11 mouse cellular contexts compared by ENCODE assay signal in genomic region chr5:24733134-24733533, GRCm38 (mm10). TPM values are rescaled to one million over a fixed set of nuclear protein-coding genes. Genes with fewer than 3 reads are reported as not detected.
DNase-seq lines count a peak whose midpoint lies in the region; ATAC-seq and TF ChIP-seq lines count a peak whose summit lies in the region.
"Had no signal": no experiment of that assay in that cellular context is flagged by ENCODE, and none has a peak within 500 bp of the region (broad histone marks: within the 10 kb centered on the region; RNA-seq: fewer than 3 reads in every experiment).

No protein-coding gene starts in this region.

- H3K27me3 ChIP-seq in heart, embryonic 14.5 days (ENCODE audit: control insufficient read depth, insufficient read depth, low read length): peaks cover 13% of the 10 kb centered on the region
- H3K27me3 ChIP-seq in embryonic facial prominence, embryonic 12.5 days: no peaks in the 10 kb centered on the region
- H3K27me3 ChIP-seq in kidney, postnatal 0 days (ENCODE audit: insufficient read depth, low read length): no peaks in the 10 kb centered on the region
- H3K27me3 ChIP-seq in midbrain, embryonic 14.5 days (ENCODE audit: control insufficient read depth, insufficient read depth, low read length): peaks cover 33% of the 10 kb centered on the region
- H3K27me3 ChIP-seq: CH12.LX had no signal

- H3K27ac ChIP-seq in heart, embryonic 14.5 days (replicated peaks in 1 of 2; ENCODE audit: control insufficient read depth in 1 of 2, insufficient read depth in 1 of 2, low read depth in 2 of 2, low read length in 2 of 2): no peak overlapping the region
- H3K27ac ChIP-seq in embryonic facial prominence, embryonic 12.5 days: peak overlapping the region; percentile 92
- peak overlapping the region; percentile 79; the same call in 1 of the 2 replicates for H3K27ac ChIP-seq in kidney, postnatal 0 days
- no peak overlapping the region for H3K27ac ChIP-seq in midbrain, embryonic 14.5 days (replicated peaks; ENCODE audit: low read depth, low read length)
- H3K27ac ChIP-seq: macrophage had no signal

- peaks cover 8 to 26% of the 10 kb centered on the region in 2 experiments for H3K4me1 ChIP-seq in heart, embryonic 14.5 days (ENCODE audit: control insufficient read depth in 2 of 2, insufficient read depth in 2 of 2, low read length in 2 of 2)
- peaks cover 37% of the 10 kb centered on the region for H3K4me1 ChIP-seq in embryonic facial prominence, embryonic 12.5 days
- peaks cover 27% of the 10 kb centered on the region for H3K4me1 ChIP-seq in kidney, postnatal 0 days (replicated peaks; ENCODE audit: insufficient read depth, low read length)
- H3K4me1 ChIP-seq in midbrain, embryonic 14.5 days (ENCODE audit: control insufficient read depth, insufficient read depth, low read length): peaks cover 14% of the 10 kb centered on the region

- DNase-seq in heart, adult 8-10 months (ENCODE audit: low spot score): no peak
- peak; percentile 92 for DNase-seq in kidney, postnatal 0 days (ENCODE audit: low spot score)
- peak; percentile 50 for DNase-seq in midbrain, embryonic 14.5 days
- no peak for DNase-seq in gastrocnemius, postnatal 25 days
- no peak for DNase-seq in MN1 (ENCODE audit: low spot score)
- no peak for DNase-seq in urinary bladder, postnatal 36 days (ENCODE audit: low spot score in 2 of 2)

- H3K9ac ChIP-seq in heart, embryonic 14.5 days (ENCODE audit: low read length): no peak overlapping the region
- peak overlapping the region; percentile 25; the same call in 1 of the 2 replicates for H3K9ac ChIP-seq in embryonic facial prominence, embryonic 12.5 days
- no peak overlapping the region for H3K9ac ChIP-seq in kidney, postnatal 0 days (ENCODE audit: low read depth, low read length)
- no peak overlapping the region for H3K9ac ChIP-seq in midbrain, embryonic 14.5 days (replicated peaks; ENCODE audit: low read length)

- ATAC-seq in heart, embryonic 14.5 days (ENCODE audit: insufficient number of reproducible peaks, insufficient read depth, low FRiP score, low read depth): no peak
- 0 out of 2 replicates have a peak, but pooled peaks have one; percentile 48 for ATAC-seq in embryonic facial prominence, embryonic 12.5 days (ENCODE audit: insufficient number of reproducible peaks, insufficient read depth, low FRiP score, low TSS enrichment)
- ATAC-seq in kidney, postnatal 0 days (replicated peaks; ENCODE audit: low FRiP score, low read depth): peak; percentile 85
- no peak for ATAC-seq in midbrain, embryonic 14.5 days (ENCODE audit: low FRiP score, low TSS enrichment)

- no peaks in the 10 kb centered on the region for H3K36me3 ChIP-seq in heart, embryonic 14.5 days (ENCODE audit: control insufficient read depth, insufficient read depth, low read length)
- H3K36me3 ChIP-seq in embryonic facial prominence, embryonic 12.5 days: 0 out of 2 replicates have a peak, but pooled peaks cover 1% of the 10 kb centered on the region
- H3K36me3 ChIP-seq in kidney, postnatal 0 days (ENCODE audit: insufficient read depth, low read length): no peaks in the 10 kb centered on the region
- no peaks in the 10 kb centered on the region for H3K36me3 ChIP-seq in midbrain, embryonic 14.5 days (ENCODE audit: control insufficient read depth, insufficient read depth, low read length)

- 0 out of 2 replicates have a peak overlapping the region, but pooled peaks have one; percentile 1 for H3K4me2 ChIP-seq in heart, embryonic 14.5 days (ENCODE audit: low read length)
- peak overlapping the region; percentile 19 for H3K4me2 ChIP-seq in embryonic facial prominence, embryonic 12.5 days (replicated peaks)
- peak overlapping the region; percentile 5; the same call in 1 of the 2 replicates for H3K4me2 ChIP-seq in kidney, postnatal 0 days (ENCODE audit: low read length)
- H3K4me2 ChIP-seq in midbrain, embryonic 14.5 days (ENCODE audit: low read length): no peak overlapping the region

- no peaks in the 10 kb centered on the region for H3K9me3 ChIP-seq in heart, embryonic 14.5 days (ENCODE audit: control insufficient read depth, low read length)
- no peaks in the 10 kb centered on the region for H3K9me3 ChIP-seq in embryonic facial prominence, embryonic 12.5 days
- H3K9me3 ChIP-seq in kidney, postnatal 0 days (replicated peaks; ENCODE audit: low read length): no peaks in the 10 kb centered on the region
- H3K9me3 ChIP-seq in midbrain, embryonic 14.5 days (ENCODE audit: control insufficient read depth, low read length): no peaks in the 10 kb centered on the region

- TF ChIP-seq CTCF in kidney, postnatal 0 days (IDR thresholded peaks at IDR 0.05; ENCODE audit: low read depth): no peak

- 5% methylated on average over 8 of the region's 8 CpGs for WGBS in heart, embryonic 14.5 days
- under 1% methylated on average over 8 of the region's 8 CpGs for WGBS in embryonic facial prominence, embryonic 12.5 days
- 19% methylated on average over 8 of the region's 8 CpGs for WGBS in kidney, postnatal 0 days
- 4% methylated on average over 8 of the region's 8 CpGs for WGBS in midbrain, embryonic 14.5 days

- no peak overlapping the region for H3K4me3 ChIP-seq in heart, embryonic 14.5 days (ENCODE audit: control insufficient read depth in 1 of 2, insufficient read depth in 1 of 2, low read depth in 1 of 2, low read length in 2 of 2)
- no peak overlapping the region for H3K4me3 ChIP-seq in embryonic facial prominence, embryonic 12.5 days
- no peak overlapping the region for H3K4me3 ChIP-seq in kidney, postnatal 0 days (replicated peaks; ENCODE audit: low read depth, low read length)
- no peak overlapping the region for H3K4me3 ChIP-seq in midbrain, embryonic 14.5 days (replicated peaks; ENCODE audit: low read depth, low read length)
- H3K4me3 ChIP-seq: erythroblast, embryonic 14.5 days had no signal

RNA-seq across cellular contexts. Expression of gene Wdr86, which starts 2.6 kb away (rescaled TPM):
- polyA plus RNA-seq in heart, embryonic 14.5 days (2014; fragmentation: Nextera tagmentation; extraction: Ambion mirVana): 7.7 and 9.6 TPM in 2 replicates
- 1 to 10 TPM in 1 of 4 experiments, under 1 TPM in 3; 0.16 to 1.2 (median 0.60) TPM for total RNA-seq in heart, adult 8-10 months (2022)
- 69.7 and 78.3 TPM in 2 replicates for polyA plus RNA-seq in embryonic facial prominence, embryonic 12.5 days (2016; fragmentation: Nextera tagmentation; extraction: Ambion mirVana)
- 21.3 and 21.9 TPM in 2 replicates for polyA plus RNA-seq in kidney, postnatal 0 days (2015; fragmentation: Nextera tagmentation; extraction: Ambion mirVana)
- polyA plus RNA-seq in midbrain, embryonic 14.5 days (2014; fragmentation: Nextera tagmentation; extraction: Ambion mirVana): 2.0 and 5.6 TPM in 2 replicates
- not detected for total RNA-seq in gastrocnemius, postnatal 25 days (2021)
- polyA plus RNA-seq: erythroblast, embryonic 14.5 days; macrophage had no signal

RNA-seq across cellular contexts. Expression of gene Crygn, which starts 24.7 kb away (rescaled TPM):
- polyA plus RNA-seq in heart, embryonic 14.5 days (2014; fragmentation: Nextera tagmentation; extraction: Ambion mirVana): 1.5 TPM in 1 of 2 replicates, not detected in the other
- not detected for total RNA-seq in heart, adult 8-10 months (2022)
- polyA plus RNA-seq in embryonic facial prominence, embryonic 12.5 days (2016; fragmentation: Nextera tagmentation; extraction: Ambion mirVana): 6.5 and 18.4 TPM in 2 replicates
- polyA plus RNA-seq in kidney, postnatal 0 days (2015; fragmentation: Nextera tagmentation; extraction: Ambion mirVana): 5.8 and 7.1 TPM in 2 replicates
- 1.6 TPM in 1 of 2 replicates, not detected in the other for polyA plus RNA-seq in midbrain, embryonic 14.5 days (2014; fragmentation: Nextera tagmentation; extraction: Ambion mirVana)
- not detected for total RNA-seq in gastrocnemius, postnatal 25 days (2021)
- polyA plus RNA-seq: erythroblast, embryonic 14.5 days; macrophage had no signal

RNA-seq across cellular contexts. Expression of gene Nub1, which starts 47.8 kb away (rescaled TPM):
- 27.5 and 28.0 TPM in 2 replicates for polyA plus RNA-seq in heart, embryonic 14.5 days (2014; fragmentation: Nextera tagmentation; extraction: Ambion mirVana)
- total RNA-seq in heart, adult 8-10 months (2022): 10 to 100 TPM; 33.1 to 45.6 (median 36.7) TPM
- 33.9 and 34.0 TPM in 2 replicates for polyA plus RNA-seq in embryonic facial prominence, embryonic 12.5 days (2016; fragmentation: Nextera tagmentation; extraction: Ambion mirVana)
- 35.2 and 35.3 TPM in 2 replicates for polyA plus RNA-seq in kidney, postnatal 0 days (2015; fragmentation: Nextera tagmentation; extraction: Ambion mirVana)
- polyA plus RNA-seq in midbrain, embryonic 14.5 days (2014; fragmentation: Nextera tagmentation; extraction: Ambion mirVana): 42.3 and 54.1 TPM in 2 replicates
- 10 to 100 TPM; 21.9 to 23.0 TPM for total RNA-seq in gastrocnemius, postnatal 25 days (2021)

Comparison
In these comparisons a context has a peak if more than half of its experiments do, and no peak if none do; other contexts are left out.
1. ATAC-seq: peak in embryonic facial prominence, embryonic 12.5 days (single experiment) and kidney, postnatal 0 days (single experiment); none in heart, embryonic 14.5 days (single experiment) and midbrain, embryonic 14.5 days (single experiment).
2. H3K27ac ChIP-seq: peak in embryonic facial prominence, embryonic 12.5 days (single experiment) and kidney, postnatal 0 days (single experiment); none in heart, embryonic 14.5 days (0 of 2) and midbrain, embryonic 14.5 days (single experiment).
3. DNase-seq: peak in kidney, postnatal 0 days (single experiment) and midbrain, embryonic 14.5 days (single experiment); none in heart, adult 8-10 months (single experiment), gastrocnemius, postnatal 25 days (single experiment), MN1 (single experiment) and urinary bladder, postnatal 36 days (0 of 2).